Mouse (Mus musculus): ENCODE measurements around the gene Uvrag.

The Uvrag gene

GRCm38 (mm10) chr7:98852950-98853650, 287.8 kb downstream of the Uvrag start:
- DNase-seq (ENCODE audit: low spot score in 2 of 2), result no peak

GRCm38 (mm10) chr7:98851220-98851619, 289.7 kb downstream of the Uvrag start:
- no peak for DNase-seq (ENCODE audit: low spot score in 2 of 2)

- DNase-seq (ENCODE audit: low spot score in 2 of 2), result no peak
Measured at GRCm38 (mm10) chr7:98850388-98850787, 290.6 kb downstream of the Uvrag start.

- no peak for DNase-seq (ENCODE audit: low spot score in 2 of 2)
Measured at GRCm38 (mm10) chr7:98848899-98849640, 291.9 kb downstream of the Uvrag start.

GRCm38 (mm10) chr7:98843649-98844048, 297.3 kb downstream of the Uvrag start:
- DNase-seq (ENCODE audit: low spot score in 2 of 2), result no peak

GRCm38 (mm10) chr7:98842997-98843396, 297.9 kb downstream of the Uvrag start:
- DNase-seq (ENCODE audit: low spot score in 2 of 2), result no peak

- DNase-seq (ENCODE audit: low spot score in 2 of 2), result no peak
Measured at GRCm38 (mm10) chr7:98841802-98842201, 299.1 kb downstream of the Uvrag start.

- DNase-seq (ENCODE audit: low spot score in 2 of 2), result no peak
Measured at GRCm38 (mm10) chr7:98840771-98841170, 300.2 kb downstream of the Uvrag start.

GRCm38 (mm10) chr7:98839312-98839711, 301.6 kb downstream of the Uvrag start:
- no peak for DNase-seq (ENCODE audit: low spot score in 2 of 2)

GRCm38 (mm10) chr7:98838729-98839141, 302.2 kb downstream of the Uvrag start:
- DNase-seq (ENCODE audit: low spot score in 2 of 2), result no peak

- peak; percentile 52 to 55 for DNase-seq (ENCODE audit: low spot score in 2 of 2)
Measured at GRCm38 (mm10) chr7:98837901-98838300, 303.0 kb downstream of the Uvrag start.

- DNase-seq (ENCODE audit: low spot score in 2 of 2), result no peak
Measured at GRCm38 (mm10) chr7:98836646-98837045, 304.3 kb downstream of the Uvrag start.

- DNase-seq (ENCODE audit: low spot score in 2 of 2), result no peak
Measured at GRCm38 (mm10) chr7:98835519-98836441, 305.2 kb downstream of the Uvrag start.

Measured in right cerebral cortex, postnatal 36 days (tissue).